Mouse (Mus musculus) limb, embryonic 11.5 days (tissue): ENCODE results near the gene Tecpr2. TPM values are rescaled to one million over a fixed set of nuclear protein-coding genes. Genes with fewer than 3 reads are reported as not detected.

Experiments used
- ATAC-seq: fragments of 200-750 bp; cut with Nextera tagmentation; 2 replicates; pipeline ENCODE4 v1.8.0; 2017; ENCODE audit warnings: low read depth; ENCODE audit not compliant: insufficient number of reproducible peaks, low FRiP score, low TSS enrichment
- DNase-seq: peaks from one replicate; pipeline ENCODE4 v3.0.0-alpha.2; 2015; ENCODE audit warnings: low spot score
- H3K27ac ChIP-seq: fragments of 300-500 bp; sonication (generic); replicated peaks from 2 replicates; pipeline ENCODE4 v1.5.1; 2014; ENCODE audit warnings: low read depth, mild to moderate bottlenecking, low read length
- H3K27me3 ChIP-seq: fragments of 300-500 bp; sonication (generic); 2 replicates; pipeline ENCODE4 v1.6.1; 2014; ENCODE audit warnings: mild to moderate bottlenecking, low read length, mixed read lengths; ENCODE audit not compliant: control insufficient read depth, insufficient read depth
- H3K36me3 ChIP-seq: fragments of 300-500 bp; sonication (generic); 2 replicates; pipeline ENCODE4 v1.6.1; 2014; ENCODE audit warnings: mild to moderate bottlenecking, low read length, moderate library complexity, mixed read lengths; ENCODE audit not compliant: control insufficient read depth, insufficient read depth
- H3K4me1 ChIP-seq: fragments of 300-500 bp; sonication (generic); 2 replicates; pipeline ENCODE4 v1.6.1; 2014; ENCODE audit warnings: low read length, mixed read lengths; ENCODE audit not compliant: control insufficient read depth, insufficient read depth
- H3K4me2 ChIP-seq: fragments of 300-500 bp; sonication (generic); 2 replicates; pipeline ENCODE4 v1.6.1; 2014; ENCODE audit warnings: low read depth, mild to moderate bottlenecking, moderate library complexity; ENCODE audit not compliant: severe bottlenecking
- H3K4me3 ChIP-seq: fragments of 300-500 bp; sonication (generic); 2 replicates; pipeline ENCODE4 v1.5.1; 2014; ENCODE audit warnings: low read depth, low read length
- H3K9ac ChIP-seq: fragments of 300-500 bp; sonication (generic); 2 replicates; pipeline ENCODE4 v1.6.1; 2014; ENCODE audit warnings: mild to moderate bottlenecking, low read length
- H3K9me3 ChIP-seq: fragments of 300-500 bp; sonication (generic); 2 replicates; pipeline ENCODE4 v1.6.1; 2016; ENCODE audit warnings: low read length; ENCODE audit not compliant: control insufficient read depth
- WGBS: fragments of 180-500 bp; shearing (Covaris S2); extraction: QIAGEN DNeasy Blood & Tissue Kit; methylation state at CpG from one replicate; pipeline ENCODE4 v1.1.7; 2014; 5-methylcytosine and 5-hydroxymethylcytosine counted together
- polyA plus RNA-seq: library from polyadenylated mRNA; unstranded; fragments of >200 nt; fragmentation: Nextera tagmentation; extraction: Ambion mirVana; gene quantifications from 2 replicates; pipeline ENCODE4 v1.2.1, GENCODE M21; 2014

The Tecpr2 gene
- polyA plus RNA-seq, 1 experiment from 2014 or later: 4.2 TPM

GRCm38 (mm10) chr12:111018068-111018467, 129.0 kb downstream of the Tecpr2 start:
- Histone ChIP-seq H3K4me2 (no peak overlapping the region), H3K9me3 (no peaks in the 10 kb centered on the region), H3K4me1 (no peaks in the 10 kb centered on the region), H3K36me3 (no peaks in the 10 kb centered on the region), H3K4me3 (no peak overlapping the region), H3K27ac (no peak overlapping the region), H3K9ac (no peak overlapping the region), H3K27me3 (no peaks in the 10 kb centered on the region)
- ATAC-seq (no peak), DNase-seq (no peak)
- 92% methylated on average over 11 of the region's 11 CpGs for WGBS

- no peak for ATAC-seq
- WGBS: 88% methylated on average over 2 of the region's 2 CpGs
Observed at GRCm38 (mm10) chr12:111019086-111019485, 130.0 kb downstream of the Tecpr2 start.

GRCm38 (mm10) chr12:111021138-111021537, 132.1 kb downstream of the Tecpr2 start:
- 0 out of 2 replicates have a peak, but pooled peaks have one; percentile 31 for ATAC-seq
- Histone ChIP-seq H3K27me3 (no peaks in the 10 kb centered on the region), H3K9me3 (no peaks in the 10 kb centered on the region), H3K4me1 (no peaks in the 10 kb centered on the region), H3K4me3 (no peak overlapping the region), H3K9ac (no peak overlapping the region), H3K36me3 (no peaks in the 10 kb centered on the region), H3K4me2 (no peak overlapping the region), H3K27ac (no peak overlapping the region)
- 13% methylated on average over 1 of the region's 1 CpGs for WGBS
- no peak for DNase-seq

More at GRCm38 (mm10) chr12:111019086-111019485, 130.0 kb downstream of the Tecpr2 start:
- H3K4me2 ChIP-seq: no peak overlapping the region
- no peaks in the 10 kb centered on the region for H3K27me3 ChIP-seq
- no peak overlapping the region for H3K4me3 ChIP-seq
- DNase-seq: no peak
- H3K9me3 ChIP-seq: no peaks in the 10 kb centered on the region
- no peak overlapping the region for H3K27ac ChIP-seq
- H3K36me3 ChIP-seq: no peaks in the 10 kb centered on the region
- no peaks in the 10 kb centered on the region for H3K4me1 ChIP-seq
- no peak overlapping the region for H3K9ac ChIP-seq

GRCm38 (mm10) chr12:111021577-111021976, 132.5 kb downstream of the Tecpr2 start:
- 56% methylated on average over 3 of the region's 3 CpGs for WGBS
- H3K36me3 ChIP-seq: no peaks in the 10 kb centered on the region
- DNase-seq (no peak), ATAC-seq (no peak)
- H3K4me1 ChIP-seq: no peaks in the 10 kb centered on the region
- no peak overlapping the region for H3K4me2 ChIP-seq
- no peak overlapping the region for H3K9ac ChIP-seq
- no peak overlapping the region for H3K4me3 ChIP-seq
- no peak overlapping the region for H3K27ac ChIP-seq
- no peaks in the 10 kb centered on the region for H3K27me3 ChIP-seq
- H3K9me3 ChIP-seq: no peaks in the 10 kb centered on the region

Other genes starting within 250 kb of the Tecpr2 start
- gene 1700001K19Rik, start 206.6 kb upstream of the Tecpr2 start, polyA plus RNA-seq: 0.20 and 0.27 TPM in 2 replicates
- gene Hsp90aa1, start 186.5 kb upstream of the Tecpr2 start, polyA plus RNA-seq: 1,253 and 1,280 TPM in 2 replicates
- gene Wdr20, start 151.3 kb upstream of the Tecpr2 start, polyA plus RNA-seq: 21.6 and 23.2 TPM in 2 replicates
- gene Mok, start 48.3 kb upstream of the Tecpr2 start, polyA plus RNA-seq: 5.9 and 7.1 TPM in 2 replicates
- gene Zfp839, start 39.0 kb upstream of the Tecpr2 start, polyA plus RNA-seq: 4.3 and 4.8 TPM in 2 replicates
- 83.2 and 84.8 TPM in 2 replicates for gene Cinp, start 119 bp upstream of the Tecpr2 start, polyA plus RNA-seq
- gene Ankrd9, start 89.8 kb downstream of the Tecpr2 start, polyA plus RNA-seq: 12.5 and 14.5 TPM in 2 replicates
- gene Rcor1, start 150.1 kb downstream of the Tecpr2 start, polyA plus RNA-seq: 15.1 and 17.9 TPM in 2 replicates